Mouse (Mus musculus): ENCODE measurements around the gene Wdfy1. TPM values are rescaled to one million over a fixed set of nuclear protein-coding genes. Genes with fewer than 3 reads are reported as not detected.

Wdfy1 gene
- total and polyA plus RNA-seq, 3 experiments: 14.0 to 15.8 (median 14.9) TPM

- TF ChIP-seq CTCF (IDR thresholded peaks at IDR 0.05): no peak
- TF ChIP-seq EP300 (IDR thresholded peaks at IDR 0.05; ENCODE audit: insufficient read depth, low read depth, low read length): no peak
- TF ChIP-seq POLR2A (IDR thresholded peaks at IDR 0.05; ENCODE audit: insufficient read depth, low read depth, low read length): no peak
- 60% methylated on average over 5 of the region's 5 CpGs for WGBS
- intact Hi-C loops (cut with DNase I): no loop called here
Observed at GRCm38 (mm10) chr1:79696933-79697332, 79.0 kb downstream of the Wdfy1 start.

GRCm38 (mm10) chr1:79692482-79692881 lies 83.5 kb downstream of the Wdfy1 start:
- H3K4me1 ChIP-seq (ENCODE audit: control insufficient read depth, insufficient read depth, low read length): no peaks in the 10 kb centered on the region; the same call in none of the 2 replicates
- DNase-seq: no peak
- H3K4me3 ChIP-seq: no peak overlapping the region
- intact Hi-C loops (cut with DNase I): no loop called here
- no peak overlapping the region for H3K27ac ChIP-seq
- WGBS: 67% methylated on average over 3 of the region's 3 CpGs
- TF ChIP-seq POLR2A (IDR thresholded peaks at IDR 0.05; ENCODE audit: insufficient read depth, low read depth, low read length) (no peak), EP300 (IDR thresholded peaks at IDR 0.05; ENCODE audit: insufficient read depth, low read depth, low read length) (no peak), CTCF (IDR thresholded peaks at IDR 0.05) (no peak)
- H3K9ac ChIP-seq (ENCODE audit: low read depth, low read length): no peak overlapping the region
- H3K27me3 ChIP-seq (ENCODE audit: control insufficient read depth, insufficient read depth, low read length): no peaks in the 10 kb centered on the region
- H3K36me3 ChIP-seq (ENCODE audit: control insufficient read depth, insufficient read depth, low read length): no peaks in the 10 kb centered on the region
- H3K79me2 ChIP-seq (replicated peaks; ENCODE audit: control insufficient read depth, insufficient read depth, low read length): no peaks in the 10 kb centered on the region

More at GRCm38 (mm10) chr1:79696933-79697332, 79.0 kb downstream of the Wdfy1 start:
- Histone ChIP-seq H3K4me1 (ENCODE audit: control insufficient read depth, insufficient read depth, low read length) (no peaks in the 10 kb centered on the region; the same call in none of the 2 replicates), H3K79me2 (replicated peaks; ENCODE audit: control insufficient read depth, insufficient read depth, low read length) (no peaks in the 10 kb centered on the region), H3K27me3 (ENCODE audit: control insufficient read depth, insufficient read depth, low read length) (no peaks in the 10 kb centered on the region), H3K9ac (ENCODE audit: low read depth, low read length) (no peak overlapping the region), H3K27ac (no peak overlapping the region), H3K4me3 (no peak overlapping the region), H3K36me3 (ENCODE audit: control insufficient read depth, insufficient read depth, low read length) (no peaks in the 10 kb centered on the region)
- DNase-seq: no peak

GRCm38 (mm10) chr1:79687254-79687653 lies 88.7 kb downstream of the Wdfy1 start:
- DNase-seq: no peak
- WGBS: 14% methylated on average over 1 of the region's 1 CpGs
- H3K79me2 ChIP-seq (replicated peaks; ENCODE audit: control insufficient read depth, insufficient read depth, low read length): no peaks in the 10 kb centered on the region
- no peaks in the 10 kb centered on the region for H3K27me3 ChIP-seq (ENCODE audit: control insufficient read depth, insufficient read depth, low read length)
- H3K36me3 ChIP-seq (ENCODE audit: control insufficient read depth, insufficient read depth, low read length): no peaks in the 10 kb centered on the region
- TF ChIP-seq POLR2A (IDR thresholded peaks at IDR 0.05; ENCODE audit: insufficient read depth, low read depth, low read length) (no peak), CTCF (IDR thresholded peaks at IDR 0.05) (no peak), EP300 (IDR thresholded peaks at IDR 0.05; ENCODE audit: insufficient read depth, low read depth, low read length) (no peak)
- H3K27ac ChIP-seq: no peak overlapping the region
- H3K4me3 ChIP-seq: no peak overlapping the region
- H3K9ac ChIP-seq (ENCODE audit: low read depth, low read length): no peak overlapping the region
- no peaks in the 10 kb centered on the region for H3K4me1 ChIP-seq (ENCODE audit: control insufficient read depth, insufficient read depth, low read length)
- intact Hi-C loops (cut with DNase I): no loop called here

GRCm38 (mm10) chr1:79684027-79684426 lies 91.9 kb downstream of the Wdfy1 start:
- Histone ChIP-seq H3K79me2 (replicated peaks; ENCODE audit: control insufficient read depth, insufficient read depth, low read length) (no peaks in the 10 kb centered on the region), H3K4me1 (ENCODE audit: control insufficient read depth, insufficient read depth, low read length) (no peaks in the 10 kb centered on the region), H3K27ac (no peak overlapping the region), H3K9ac (ENCODE audit: low read depth, low read length) (no peak overlapping the region), H3K4me3 (no peak overlapping the region), H3K36me3 (ENCODE audit: control insufficient read depth, insufficient read depth, low read length) (no peaks in the 10 kb centered on the region), H3K27me3 (ENCODE audit: control insufficient read depth, insufficient read depth, low read length) (no peaks in the 10 kb centered on the region)
- intact Hi-C loops (cut with DNase I): no loop called here
- no peak for DNase-seq
- no peak for TF ChIP-seq POLR2A (IDR thresholded peaks at IDR 0.05; ENCODE audit: insufficient read depth, low read depth, low read length)
- no peak for TF ChIP-seq EP300 (IDR thresholded peaks at IDR 0.05; ENCODE audit: insufficient read depth, low read depth, low read length)
- no peak for TF ChIP-seq CTCF (IDR thresholded peaks at IDR 0.05)

GRCm38 (mm10) chr1:79682936-79683335 lies 93.0 kb downstream of the Wdfy1 start:
- Histone ChIP-seq H3K27me3 (ENCODE audit: control insufficient read depth, insufficient read depth, low read length) (no peaks in the 10 kb centered on the region), H3K4me3 (no peak overlapping the region), H3K9ac (ENCODE audit: low read depth, low read length) (no peak overlapping the region), H3K4me1 (ENCODE audit: control insufficient read depth, insufficient read depth, low read length) (no peaks in the 10 kb centered on the region), H3K79me2 (replicated peaks; ENCODE audit: control insufficient read depth, insufficient read depth, low read length) (no peaks in the 10 kb centered on the region), H3K36me3 (ENCODE audit: control insufficient read depth, insufficient read depth, low read length) (no peaks in the 10 kb centered on the region), H3K27ac (no peak overlapping the region)
- 11% methylated on average over 5 of the region's 5 CpGs for WGBS
- TF ChIP-seq CTCF (IDR thresholded peaks at IDR 0.05): peak; percentile 78
- TF ChIP-seq POLR2A (IDR thresholded peaks at IDR 0.05; ENCODE audit: insufficient read depth, low read depth, low read length): no peak
- no peak for TF ChIP-seq EP300 (IDR thresholded peaks at IDR 0.05; ENCODE audit: insufficient read depth, low read depth, low read length)
- no peak for DNase-seq
- intact Hi-C loops (cut with DNase I): loop anchor here (1.0 kb wide), 1 partner anchor 959 kb away; no protein-coding TSS in a partner anchor

- intact Hi-C loops (cut with DNase I): no loop called here
- Histone ChIP-seq H3K4me3 (no peak overlapping the region), H3K79me2 (replicated peaks; ENCODE audit: control insufficient read depth, insufficient read depth, low read length) (no peaks in the 10 kb centered on the region), H3K36me3 (ENCODE audit: control insufficient read depth, insufficient read depth, low read length) (no peaks in the 10 kb centered on the region), H3K4me1 (ENCODE audit: control insufficient read depth, insufficient read depth, low read length) (no peaks in the 10 kb centered on the region), H3K9ac (ENCODE audit: low read depth, low read length) (no peak overlapping the region), H3K27ac (no peak overlapping the region), H3K27me3 (ENCODE audit: control insufficient read depth, insufficient read depth, low read length) (no peaks in the 10 kb centered on the region)
- no peak for DNase-seq
- TF ChIP-seq CTCF (IDR thresholded peaks at IDR 0.05) (no peak), EP300 (IDR thresholded peaks at IDR 0.05; ENCODE audit: insufficient read depth, low read depth, low read length) (no peak), POLR2A (IDR thresholded peaks at IDR 0.05; ENCODE audit: insufficient read depth, low read depth, low read length) (no peak)
- WGBS: 67% methylated on average over 3 of the region's 3 CpGs
Observed at GRCm38 (mm10) chr1:79680777-79681176, 95.2 kb downstream of the Wdfy1 start.

Measured in heart, adult 2 months (tissue).